Mouse (Mus musculus) lung, postnatal 0 days (tissue): ENCODE measurements around the gene Rnf157. TPM values are rescaled to one million over a fixed set of nuclear protein-coding genes. Genes with fewer than 3 reads are reported as not detected.

Source experiments
- ATAC-seq: fragments of 200-750 bp; cut with Nextera tagmentation; 2 replicates; pipeline ENCODE4 v1.8.0; 2017; ENCODE audit warnings: moderate library complexity
- DNase-seq: peaks from one replicate; pipeline ENCODE4 v3.0.0-alpha.2; 2016; ENCODE audit warnings: low spot score
- H3K27ac ChIP-seq: fragments of 300-500 bp; sonication (generic); 2 replicates; pipeline ENCODE4 v1.5.1; 2014; ENCODE audit warnings: antibody characterized with exemption, mild to moderate bottlenecking, low read length, mixed read lengths
- H3K27me3 ChIP-seq: fragments of 300-500 bp; sonication (generic); replicated peaks from 2 replicates; pipeline ENCODE4 v1.6.1; 2014; ENCODE audit warnings: low read length, mixed read lengths; ENCODE audit not compliant: insufficient read depth
- H3K36me3 ChIP-seq: fragments of 300-500 bp; sonication (generic); 2 replicates; pipeline ENCODE4 v1.6.1; 2014; ENCODE audit warnings: low read length, mixed read lengths; ENCODE audit not compliant: insufficient read depth
- H3K4me1 ChIP-seq: fragments of 300-500 bp; sonication (generic); 2 replicates; pipeline ENCODE4 v1.6.1; 2014; ENCODE audit warnings: antibody characterized with exemption, low read depth, low read length, mixed read lengths; ENCODE audit not compliant: insufficient read depth
- H3K4me2 ChIP-seq: fragments of 300-500 bp; sonication (generic); replicated peaks from 2 replicates; pipeline ENCODE4 v1.6.1; 2014; ENCODE audit warnings: low read depth, mild to moderate bottlenecking, low read length, moderate library complexity, mixed read lengths
- H3K4me3 ChIP-seq: fragments of 300-500 bp; sonication (generic); 2 replicates; pipeline ENCODE4 v1.5.1; 2014; ENCODE audit warnings: low read depth, low read length
- H3K9ac ChIP-seq: fragments of 300-500 bp; sonication (generic); replicated peaks from 2 replicates; pipeline ENCODE4 v1.6.1; 2014; ENCODE audit warnings: low read depth, mild to moderate bottlenecking
- H3K9me3 ChIP-seq: fragments of 300-500 bp; sonication (generic); 2 replicates; pipeline ENCODE4 v1.6.1; 2016; ENCODE audit warnings: low read length, mixed read lengths
- CTCF ChIP-seq: IDR thresholded peaks from 2 replicates; pipeline ENCODE4 v1.5.1; 2016; ENCODE audit warnings: antibody characterized with exemption, mild to moderate bottlenecking
- EP300 ChIP-seq: IDR thresholded peaks from 2 replicates; pipeline ENCODE4 v1.6.1; 2016; ENCODE audit warnings: antibody characterized with exemption, mild to moderate bottlenecking, control low read depth
- WGBS: fragments of 180-500 bp; shearing (Covaris S2); extraction: QIAGEN DNeasy Blood & Tissue Kit; methylation state at CpG from one replicate; pipeline ENCODE4 v1.1.7; 2014; 5-methylcytosine and 5-hydroxymethylcytosine counted together
- polyA plus RNA-seq: library from polyadenylated mRNA; unstranded; fragments of >200 nt; fragmentation: Nextera tagmentation; extraction: Ambion mirVana; gene quantifications from 2 replicates; pipeline ENCODE4 v1.2.1, GENCODE M21; 2015

Rnf157 gene
- polyA plus RNA-seq, 1 experiment from 2014 or later = 1.4 TPM

DNA sequence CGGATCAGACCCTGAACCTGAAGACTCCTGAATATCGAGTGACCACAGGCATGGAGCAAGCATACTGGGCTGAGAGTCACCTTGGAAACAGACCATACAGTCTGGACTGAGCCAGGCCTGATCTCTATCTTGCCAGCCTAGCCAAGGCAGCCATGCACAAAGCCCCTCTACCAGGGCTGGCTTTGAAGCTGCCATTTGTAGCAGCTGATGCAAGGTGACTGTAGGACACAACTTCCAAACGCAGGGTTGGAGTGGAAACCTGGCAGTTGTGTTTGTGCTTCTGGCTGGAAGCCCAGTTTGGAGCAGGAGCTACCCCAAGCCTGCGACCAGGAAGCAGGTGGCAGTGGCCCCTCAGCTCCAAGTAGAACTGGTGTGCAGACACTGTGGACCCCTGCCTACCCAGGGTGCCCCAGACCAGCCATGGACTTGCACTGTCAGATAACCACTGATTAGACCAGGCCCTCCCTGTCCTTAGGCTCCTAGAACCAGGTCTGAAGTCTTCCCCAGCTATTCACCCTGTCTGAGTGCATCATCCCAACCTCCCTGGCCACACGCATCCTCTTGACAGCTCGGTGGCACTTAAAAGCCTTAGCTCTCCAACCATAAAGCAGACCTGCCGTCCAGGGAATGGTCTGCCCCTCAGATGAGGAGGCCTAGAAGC is 27.7 kb upstream of the Rnf157 start:
- no peak overlapping the region for H3K4me3 ChIP-seq
- TF ChIP-seq EP300 (no peak), CTCF (no peak)
- peak; percentile 15 for DNase-seq
- no peak for ATAC-seq
- H3K9me3 ChIP-seq = no peaks in the 10 kb centered on the region
- 50% methylated on average over 7 of the region's 7 CpGs for WGBS
- no peak overlapping the region for H3K4me2 ChIP-seq
- H3K4me1 ChIP-seq = peaks cover 7% of the 10 kb centered on the region; the same call in 1 of the 2 replicates
- no peaks in the 10 kb centered on the region for H3K27me3 ChIP-seq
- peaks cover 11% of the 10 kb centered on the region; the same call in 1 of the 2 replicates for H3K36me3 ChIP-seq
- H3K9ac ChIP-seq = no peak overlapping the region
- H3K27ac ChIP-seq = no peak overlapping the region

DNA sequence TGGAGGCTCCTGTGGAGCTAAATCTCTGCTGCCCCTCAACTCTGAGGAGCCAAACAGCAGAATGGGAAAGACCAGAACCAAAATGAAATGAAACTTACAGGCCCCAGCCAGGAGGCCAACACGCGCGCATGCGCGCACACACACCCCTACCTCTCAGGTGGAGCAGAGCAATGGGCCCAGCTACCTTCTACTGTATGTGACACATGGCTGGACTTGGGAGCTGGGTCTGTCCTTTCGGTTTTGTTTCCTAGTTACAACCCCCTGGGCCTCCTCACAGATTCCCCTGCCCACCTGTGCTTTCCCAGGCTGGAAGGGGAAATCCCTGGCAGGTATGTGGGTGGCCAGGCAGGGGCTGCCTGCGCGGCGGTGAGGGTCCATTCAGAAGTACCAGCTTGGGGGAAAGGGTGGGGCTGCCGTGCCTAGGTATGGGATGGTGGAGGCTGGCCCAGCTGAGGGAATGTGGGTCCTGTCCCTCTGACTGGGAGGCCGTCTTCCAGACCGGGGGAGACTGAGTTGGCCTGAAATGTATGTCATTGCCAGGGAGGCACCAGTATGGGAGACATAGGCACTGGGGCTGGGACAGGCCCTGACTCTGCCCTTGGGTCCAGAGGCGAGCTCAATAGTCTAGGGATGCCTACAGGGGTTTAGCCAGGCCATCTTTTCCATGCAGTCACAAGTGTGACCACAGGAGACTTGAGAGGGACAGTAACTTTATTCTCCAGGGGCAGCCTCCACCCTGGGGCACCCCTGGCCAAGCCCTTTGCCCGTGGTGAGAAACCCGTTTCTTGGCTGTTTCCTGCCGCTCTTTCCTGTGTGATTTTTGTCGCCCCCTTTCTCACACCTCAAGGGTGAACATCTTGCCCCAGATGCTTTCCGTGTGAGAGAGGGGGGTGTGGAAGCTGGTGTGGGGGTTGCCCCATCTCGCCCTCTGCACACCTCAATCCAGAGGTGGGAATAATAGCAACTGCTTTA is 26.7 kb upstream of the Rnf157 start:
- TF ChIP-seq CTCF (0 out of 2 replicates have a peak, but pooled peaks have one; percentile 8), EP300 (no peak)
- Histone ChIP-seq H3K4me3 (no peak overlapping the region), H3K27ac (no peak overlapping the region), H3K4me2 (no peak overlapping the region), H3K27me3 (no peaks in the 10 kb centered on the region), H3K9me3 (no peaks in the 10 kb centered on the region), H3K4me1 (peaks cover 11% of the 10 kb centered on the region; the same call in 1 of the 2 replicates), H3K36me3 (peaks cover 11% of the 10 kb centered on the region; the same call in 1 of the 2 replicates), H3K9ac (no peak overlapping the region)
- ATAC-seq (no peak), DNase-seq (no peak)
- 71% methylated on average over 19 of the region's 19 CpGs for WGBS

DNA sequence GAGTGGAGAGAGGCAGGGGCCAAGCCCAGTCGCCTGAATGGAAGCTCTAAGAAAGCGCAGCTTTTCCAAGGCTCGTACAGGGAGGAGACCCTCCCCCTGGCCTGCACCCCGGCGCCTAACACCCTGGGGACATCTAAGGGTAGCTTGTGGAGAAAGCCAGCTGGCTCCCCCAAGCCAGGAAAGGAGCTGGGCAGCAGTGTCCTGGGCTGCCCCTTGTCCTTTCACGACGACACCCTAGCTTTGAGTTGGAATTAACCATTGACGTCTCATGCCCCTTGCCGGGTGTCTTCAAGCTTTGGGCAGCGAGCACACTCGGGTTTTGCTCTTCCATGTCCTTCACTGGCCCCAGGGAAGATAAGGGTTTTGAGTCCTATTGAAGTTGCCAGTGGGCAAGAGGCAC is 24.7 kb upstream of the Rnf157 start:
- Histone ChIP-seq H3K27me3 (no peaks in the 10 kb centered on the region), H3K9me3 (no peaks in the 10 kb centered on the region), H3K36me3 (peaks cover 11% of the 10 kb centered on the region; the same call in 1 of the 2 replicates), H3K27ac (peak overlapping the region; percentile 55; the same call in 1 of the 2 replicates), H3K9ac (no peak overlapping the region), H3K4me3 (no peak overlapping the region), H3K4me2 (peak overlapping the region; percentile 35; the same call in 1 of the 2 replicates), H3K4me1 (peaks cover 11% of the 10 kb centered on the region; the same call in 1 of the 2 replicates)
- WGBS = 76% methylated on average over 11 of the region's 11 CpGs
- ATAC-seq = no peak
- no peak for DNase-seq
- no peak for TF ChIP-seq CTCF
- no peak for TF ChIP-seq EP300

DNA sequence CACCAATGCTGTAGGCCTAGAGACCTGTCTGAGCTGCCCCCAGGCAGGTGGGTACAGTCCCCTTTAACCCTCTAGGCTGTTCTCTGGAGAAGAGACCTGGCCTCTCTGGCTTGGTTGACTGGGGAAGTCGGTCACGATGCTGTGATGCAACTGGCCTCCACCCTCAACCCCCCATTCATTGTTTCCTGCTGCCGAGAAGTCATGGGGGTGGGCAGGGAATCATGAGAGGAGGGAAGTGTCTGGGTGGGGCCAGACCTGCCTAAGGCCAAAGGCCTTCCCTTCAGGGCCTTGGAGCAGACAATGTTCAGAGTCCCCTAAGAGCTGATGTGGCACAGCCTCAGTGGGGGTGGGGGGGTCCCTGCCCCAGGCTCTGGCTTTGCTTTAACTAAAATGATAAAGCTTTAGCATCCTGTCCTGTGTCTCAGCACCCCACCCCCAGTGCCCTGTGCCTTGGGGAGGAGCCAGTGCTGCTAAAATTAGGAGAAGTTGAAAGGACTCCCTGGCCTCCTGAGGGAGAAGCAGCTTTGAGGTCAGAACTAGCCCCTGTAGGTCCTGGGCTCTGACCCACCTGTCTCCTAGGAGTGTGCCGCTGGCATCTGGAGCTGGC is 24.0 kb upstream of the Rnf157 start:
- Histone ChIP-seq H3K4me2 (peak overlapping the region; percentile 35), H3K4me1 (peaks cover 11% of the 10 kb centered on the region; the same call in 1 of the 2 replicates), H3K27me3 (no peaks in the 10 kb centered on the region), H3K4me3 (0 out of 2 replicates have a peak overlapping the region, but pooled peaks have one; percentile 4), H3K36me3 (peaks cover 11% of the 10 kb centered on the region; the same call in 1 of the 2 replicates), H3K9me3 (no peaks in the 10 kb centered on the region), H3K9ac (no peak overlapping the region; the same call in 1 of the 2 replicates), H3K27ac (peak overlapping the region; percentile 55)
- TF ChIP-seq EP300 (peak; percentile 72), CTCF (no peak)
- DNase-seq (peak; percentile 75), ATAC-seq (no peak)
- WGBS = 22% methylated on average over 4 of the region's 4 CpGs

DNA sequence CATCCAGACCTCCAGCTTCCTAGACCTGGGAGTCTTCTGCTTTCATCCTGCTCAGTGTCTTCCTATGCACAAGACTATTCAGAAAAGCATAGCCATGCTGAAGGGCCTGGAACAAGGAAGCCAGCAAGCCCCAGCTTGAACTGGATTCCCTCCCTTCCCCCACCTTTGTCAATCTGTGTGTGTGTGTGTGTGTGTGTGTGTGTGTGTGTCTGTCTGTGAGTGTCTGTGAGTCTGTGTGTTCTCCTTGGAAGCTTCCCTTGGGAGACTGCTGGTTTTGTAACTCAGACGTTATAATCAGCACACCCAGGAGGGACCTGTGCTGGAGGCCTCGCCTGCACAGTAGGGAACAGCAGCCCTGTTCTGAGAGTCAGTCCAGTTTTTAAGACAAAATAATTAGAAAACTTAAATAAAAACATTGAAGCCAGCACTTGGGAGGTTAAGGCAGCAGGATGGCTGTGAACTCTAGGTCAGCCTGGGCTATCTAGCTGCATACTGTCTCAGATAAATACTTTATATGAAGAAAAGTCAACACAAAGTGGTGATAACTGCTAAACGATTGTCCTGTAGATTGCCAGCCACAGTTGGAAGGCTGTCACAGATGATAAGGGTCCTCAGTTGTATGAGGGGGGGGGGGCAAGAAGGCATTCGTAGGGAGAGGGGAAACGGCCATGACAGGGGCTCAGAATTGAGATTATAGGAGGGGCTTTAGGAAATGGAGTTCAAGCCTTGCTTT is 23.3 kb upstream of the Rnf157 start:
- Histone ChIP-seq H3K4me3 (0 out of 2 replicates have a peak overlapping the region, but pooled peaks have one; percentile 4), H3K27me3 (no peaks in the 10 kb centered on the region), H3K27ac (peak overlapping the region; percentile 55), H3K4me1 (peaks cover 11% of the 10 kb centered on the region; the same call in 1 of the 2 replicates), H3K9me3 (no peaks in the 10 kb centered on the region), H3K36me3 (peaks cover 11% of the 10 kb centered on the region; the same call in 1 of the 2 replicates), H3K4me2 (peak overlapping the region; percentile 35), H3K9ac (no peak overlapping the region; the same call in 1 of the 2 replicates)
- TF ChIP-seq CTCF (no peak), EP300 (no peak)
- ATAC-seq (no peak), DNase-seq (no peak)
- WGBS = 33% methylated on average over 5 of the region's 5 CpGs
